Mouse (Mus musculus) cerebellum, adult 11-12 months (tissue): ENCODE measurements at regions not wholly inside any gene's neighbourhood (a gene's known extent, or its start where the extent isn't known, plus 50 kb on each side); places are given as distances from the start of the nearest gene placed in this dataset.
"Not testable (repeated sequence)": the region's sequence is repeated elsewhere in the genome, so short reads cannot be mapped to it uniquely, and the experiment has no call there.

Experiments
- DNase-seq: peaks from one replicate; pipeline ENCODE4 v3.0.0; 2022

DNA sequence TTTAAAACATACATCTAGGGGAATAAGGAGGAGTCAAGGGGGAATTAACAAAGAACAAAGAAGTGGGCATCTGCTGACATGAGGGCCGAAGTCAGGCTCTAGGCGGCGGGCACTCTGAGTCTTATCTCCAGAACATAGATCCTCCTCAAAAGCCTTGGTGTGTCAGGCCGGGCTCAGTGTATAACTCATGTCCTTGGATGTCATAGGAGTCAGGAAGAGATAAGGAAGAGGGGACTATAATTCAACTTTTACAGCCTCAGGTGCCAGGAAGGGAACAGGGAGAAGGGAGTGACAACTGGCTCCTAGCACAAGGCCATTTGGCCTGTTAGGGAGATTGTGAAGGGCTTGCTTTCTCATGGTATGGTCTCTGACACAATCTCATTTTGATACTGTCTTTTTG is 185.9 kb upstream of the Ube2e2 start:
- not testable (repeated sequence) for DNase-seq

DNA sequence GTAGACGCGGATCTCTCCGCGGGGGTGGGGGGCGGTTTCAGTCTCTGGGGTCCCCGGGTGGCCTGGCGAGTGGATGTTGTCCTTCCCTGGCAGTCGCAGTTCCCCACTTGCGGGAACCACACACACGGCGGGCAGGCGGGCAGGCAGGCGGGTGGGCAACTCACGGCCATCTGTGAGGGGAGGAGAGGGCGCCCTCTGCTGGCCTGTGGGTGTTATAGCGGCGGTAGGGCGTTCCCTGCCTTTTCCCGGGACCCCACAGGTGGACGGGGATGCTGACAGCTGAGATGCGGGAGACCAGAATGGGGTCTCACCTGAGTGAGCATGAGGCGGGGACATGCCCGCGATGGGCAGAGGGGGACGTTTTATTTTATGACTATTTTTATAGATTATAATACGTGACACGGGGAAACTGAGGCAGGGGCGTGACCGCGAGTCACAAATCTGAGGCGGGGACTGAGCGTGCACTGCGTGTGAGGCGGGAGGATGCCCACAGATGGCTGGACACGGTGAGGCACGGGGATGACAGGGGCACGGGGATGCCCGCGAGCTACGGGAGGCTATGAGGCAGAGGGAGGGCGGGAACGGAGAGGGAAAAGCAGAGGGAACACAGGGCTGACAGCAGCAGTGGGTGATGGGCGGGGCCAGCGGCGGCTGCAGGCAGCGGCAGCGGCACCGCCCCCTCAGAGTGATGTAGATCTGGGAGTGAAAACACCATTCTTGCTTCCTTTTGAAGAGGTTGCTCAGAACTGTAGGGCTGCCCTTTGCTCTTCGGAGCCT is 148.1 kb upstream of the Ube2e2 start:
- DNase-seq = peak; percentile 25

DNA sequence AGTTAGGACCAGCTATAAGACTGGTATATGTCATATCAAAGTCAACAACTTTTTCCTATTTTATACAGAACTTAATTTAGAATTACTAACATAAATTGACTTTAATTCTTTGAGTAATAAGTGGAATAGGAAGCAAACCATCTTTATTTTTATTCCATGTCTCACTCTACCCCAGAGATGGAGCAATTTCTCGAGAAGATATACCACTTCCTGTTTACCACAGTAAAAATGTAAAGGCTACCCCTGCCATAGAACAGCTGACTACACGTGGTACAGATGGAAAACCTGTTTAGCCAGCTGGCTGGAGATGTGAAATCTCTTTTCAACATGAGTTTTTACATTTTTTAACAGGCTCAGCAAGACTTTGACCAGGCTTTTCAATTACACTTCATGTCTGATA is 126.0 kb upstream of the Ube2e2 start:
- DNase-seq = no peak

DNA sequence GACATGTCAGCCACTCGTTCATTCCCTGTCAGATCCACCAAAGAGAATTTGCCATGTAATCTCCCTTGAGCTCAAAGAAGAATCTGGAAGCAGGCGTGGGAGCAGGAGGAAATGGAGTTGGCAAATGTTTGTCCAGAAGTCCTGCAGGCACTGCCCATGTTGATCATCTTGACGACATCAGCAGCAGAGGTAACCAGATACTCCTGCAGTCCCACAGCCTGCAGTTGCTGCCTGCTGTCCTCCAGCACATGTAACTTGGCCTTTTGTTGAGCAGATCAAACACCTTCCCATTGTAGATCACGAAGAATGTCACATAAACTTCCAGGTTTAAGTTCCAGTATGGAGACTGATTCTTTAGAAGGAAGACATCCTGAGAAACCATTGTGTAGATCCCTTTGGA is 121.3 kb upstream of the Ube2e2 start:
- DNase-seq = no peak

DNA sequence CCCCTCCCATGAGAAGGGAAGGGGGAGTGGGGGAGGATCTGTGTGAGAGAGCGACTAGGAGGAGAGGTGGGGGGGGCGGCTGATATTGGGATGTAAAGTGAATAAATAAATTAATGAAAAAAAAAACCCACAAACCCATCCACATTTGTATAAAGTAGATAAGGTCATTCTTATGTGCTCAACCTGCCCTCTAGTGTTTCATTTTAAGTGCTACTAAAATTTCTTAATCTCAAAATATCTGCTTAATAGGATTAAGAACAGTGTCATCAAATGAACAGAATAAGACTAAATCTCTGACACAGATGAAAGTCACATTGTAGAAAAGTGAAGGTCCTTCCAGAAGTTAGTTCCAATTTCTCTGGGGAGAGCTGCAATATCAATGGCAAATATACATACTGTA is 119.5 kb upstream of the Ube2e2 start:
- not testable (repeated sequence) for DNase-seq

DNA sequence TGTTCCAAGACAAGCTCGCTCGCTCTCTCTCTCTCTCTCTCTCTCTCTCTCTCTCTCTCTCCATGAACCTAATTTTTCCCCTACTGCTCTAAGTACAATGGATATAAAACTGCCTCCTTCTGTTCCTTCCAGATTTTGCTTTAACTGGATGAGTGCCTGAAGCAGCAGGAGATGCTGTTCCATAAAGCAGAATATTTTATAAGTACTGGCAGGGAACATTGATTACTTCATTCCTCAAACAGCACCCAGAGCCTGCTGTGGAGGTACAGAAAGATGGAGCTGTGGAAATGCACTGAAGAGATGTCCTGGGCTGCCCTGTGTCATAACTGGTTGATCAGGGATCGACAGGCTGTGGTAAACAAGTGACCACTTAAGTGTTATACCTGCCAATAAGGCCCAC is 89.8 kb upstream of the Ube2e2 start:
- DNase-seq = no peak

DNA sequence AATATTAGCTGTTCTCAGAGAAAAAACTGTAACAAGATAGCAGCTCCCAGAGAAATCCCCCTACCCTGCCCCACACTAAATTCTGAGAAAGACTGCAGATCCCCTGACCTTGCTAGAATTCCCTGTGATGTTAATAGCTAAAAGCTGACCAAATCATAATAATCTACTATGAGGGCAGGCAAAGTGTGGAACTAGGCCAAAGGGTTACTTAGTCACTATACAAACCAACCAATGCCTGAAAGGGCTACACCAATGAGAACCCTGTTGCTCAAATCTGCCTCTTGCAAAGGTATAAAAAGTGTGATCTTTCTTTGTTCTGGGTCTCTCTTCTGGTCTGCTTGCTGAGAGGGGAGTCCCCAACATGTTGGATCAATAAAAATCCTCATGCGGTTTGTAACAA is 69.8 kb upstream of the Ube2e2 start:
- no peak for DNase-seq

DNA sequence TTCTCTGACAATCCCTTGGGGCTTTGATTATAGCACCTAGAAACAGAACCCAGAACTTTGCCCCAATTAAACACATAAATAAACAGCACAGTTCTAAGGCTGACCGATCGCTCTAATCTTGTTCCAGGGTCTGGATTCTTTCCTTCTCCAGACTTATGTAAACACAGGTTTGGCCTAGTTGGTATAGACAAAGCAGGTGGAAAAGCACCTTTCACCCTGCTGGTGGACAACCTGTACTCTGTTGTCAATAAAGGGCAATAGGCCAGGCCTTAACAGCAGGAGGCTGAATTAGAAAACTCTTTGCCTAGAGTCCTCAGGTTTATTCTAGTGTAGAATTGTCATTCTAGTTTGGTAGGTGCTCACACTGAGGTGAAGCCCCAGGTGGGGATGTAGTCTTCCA is 69.2 kb upstream of the Ube2e2 start:
- DNase-seq = no peak
